ENCODE assay signal across 8 mouse cellular contexts in the genomic region with DNA sequence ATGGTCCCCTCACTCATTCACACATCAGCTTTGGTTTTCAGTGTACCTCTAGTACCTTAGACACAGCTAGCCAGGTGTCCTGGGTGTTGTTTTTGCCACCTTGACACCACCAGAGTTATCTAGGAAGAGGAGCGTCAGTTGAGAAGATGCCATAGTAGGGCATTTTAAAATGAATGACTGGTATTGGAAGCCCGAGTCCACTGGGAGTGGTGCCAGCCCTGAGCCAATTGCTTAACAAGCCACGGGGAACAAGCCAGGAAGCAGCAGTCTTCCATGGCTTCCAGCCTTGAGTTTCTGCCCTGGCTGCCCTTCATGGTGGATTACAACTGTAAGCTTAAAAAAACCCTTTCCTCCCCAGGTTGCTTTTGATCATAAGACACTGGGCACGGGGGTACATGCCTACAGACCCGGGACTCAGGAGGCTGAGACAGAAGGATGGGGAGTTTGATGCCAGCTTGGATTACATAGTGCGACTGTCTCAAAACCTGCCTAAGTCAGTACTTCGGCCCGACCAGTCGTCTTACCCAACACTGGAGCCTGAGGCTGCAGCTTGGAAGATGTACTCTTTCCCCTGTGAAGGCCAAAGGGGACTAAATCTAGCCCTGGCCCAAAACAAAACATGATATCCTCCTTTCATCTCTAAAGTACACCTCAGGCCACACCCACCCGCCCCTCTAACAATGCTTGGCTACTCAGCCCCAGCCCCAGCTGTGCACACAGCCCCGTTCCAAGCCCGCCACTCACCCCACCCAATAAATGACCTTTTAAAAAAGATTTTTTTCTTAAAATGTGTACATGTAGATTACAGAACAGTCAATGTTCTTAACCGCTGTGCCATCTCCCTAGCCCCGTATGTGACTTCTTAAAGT. TPM values are rescaled to one million over a fixed set of nuclear protein-coding genes. Genes with fewer than 3 reads are reported as not detected.
DNase-seq lines count a peak whose midpoint lies in the region; ATAC-seq and TF ChIP-seq lines count a peak whose summit lies in the region.

No protein-coding gene starts in this region.

- H3K4me3 ChIP-seq in forebrain, postnatal 0 days (ENCODE audit: low read depth, low read length), result no peak overlapping the region
- no peak overlapping the region for H3K4me3 ChIP-seq in forebrain, embryonic 11.5 days (ENCODE audit: low read depth, low read length)
- no peak overlapping the region for H3K4me3 ChIP-seq in liver, embryonic 11.5 days (ENCODE audit: low read depth, low read length)
- no peak overlapping the region; the same call in 1 of the 2 replicates for H3K4me3 ChIP-seq in stomach, embryonic 15.5 days (replicated peaks)

- WGBS in forebrain, postnatal 0 days, result 55% methylated on average over 14 of the region's 14 CpGs
- whole genome bisulfite sequencing in forebrain, embryonic 11.5 days, result 67% methylated on average over 14 of the region's 14 CpGs
- 68% methylated on average over 14 of the region's 14 CpGs for WGBS in liver, embryonic 11.5 days
- 59% methylated on average over 14 of the region's 14 CpGs for WGBS in stomach, embryonic 15.5 days

- TF ChIP-seq CTCF in forebrain, postnatal 0 days (IDR thresholded peaks at IDR 0.05; ENCODE audit: low read depth), result no peak

- DNase-seq in forebrain, postnatal 0 days, result peak; percentile 45
- no peak for DNase-seq in forebrain, embryonic 11.5 days (ENCODE audit: low spot score)
- DNase-seq in liver, embryonic 11.5 days (ENCODE audit: low spot score), result peak; percentile 28
- no peak for DNase-seq in liver
- DNase-seq in adrenal gland, postnatal 36 days, result peak; percentile 84 to 91
- peak; percentile 77 to 82 for DNase-seq in kidney, postnatal 25 days
- DNase-seq in neural tube, embryonic 10.5 days (ENCODE audit: extremely low spot score, low spot score), result no peak

- no peak overlapping the region for H3K9ac ChIP-seq in forebrain, postnatal 0 days
- no peak overlapping the region for H3K9ac ChIP-seq in forebrain, embryonic 11.5 days (ENCODE audit: low read length)
- no peak overlapping the region for H3K9ac ChIP-seq in liver, embryonic 11.5 days (ENCODE audit: low read depth, low read length)
- no peak overlapping the region for H3K9ac ChIP-seq in stomach, embryonic 15.5 days

- no peaks in the 10 kb centered on the region for H3K9me3 ChIP-seq in forebrain, postnatal 0 days (ENCODE audit: low read length)
- H3K9me3 ChIP-seq in forebrain, embryonic 11.5 days (ENCODE audit: control insufficient read depth, low read length), result no peaks in the 10 kb centered on the region
- H3K9me3 ChIP-seq in liver, embryonic 11.5 days (ENCODE audit: control insufficient read depth, low read length), result no peaks in the 10 kb centered on the region
- no peaks in the 10 kb centered on the region for H3K9me3 ChIP-seq in stomach, embryonic 15.5 days

- H3K27me3 ChIP-seq in forebrain, postnatal 0 days (ENCODE audit: insufficient read depth, low read length), result no peaks in the 10 kb centered on the region
- no peaks in the 10 kb centered on the region for H3K27me3 ChIP-seq in forebrain, embryonic 11.5 days (ENCODE audit: control insufficient read depth, insufficient read depth, low read length)
- no peaks in the 10 kb centered on the region; the same call in 1 of the 2 replicates for H3K27me3 ChIP-seq in liver, embryonic 11.5 days (replicated peaks; ENCODE audit: control insufficient read depth, insufficient read depth, low read length)
- H3K27me3 ChIP-seq in stomach, embryonic 15.5 days (replicated peaks), result no peaks in the 10 kb centered on the region

- peaks cover 4% of the 10 kb centered on the region; the same call in 1 of the 2 replicates for H3K4me1 ChIP-seq in forebrain, postnatal 0 days (ENCODE audit: insufficient read depth)
- peaks cover 3% of the 10 kb centered on the region for H3K4me1 ChIP-seq in forebrain, embryonic 11.5 days (replicated peaks; ENCODE audit: control insufficient read depth, insufficient read depth, low read length)
- H3K4me1 ChIP-seq in liver, embryonic 11.5 days (replicated peaks; ENCODE audit: control insufficient read depth, insufficient read depth, low read length), result peaks cover 7% of the 10 kb centered on the region; the same call in 1 of the 2 replicates
- 0 out of 2 replicates have a peak, but pooled peaks cover 9% of the 10 kb centered on the region for H3K4me1 ChIP-seq in stomach, embryonic 15.5 days

- H3K36me3 ChIP-seq in forebrain, postnatal 0 days (ENCODE audit: insufficient read depth), result 0 out of 2 replicates have a peak, but pooled peaks cover 4% of the 10 kb centered on the region
- H3K36me3 ChIP-seq in forebrain, embryonic 11.5 days (ENCODE audit: control insufficient read depth, insufficient read depth, low read length), result no peaks in the 10 kb centered on the region
- H3K36me3 ChIP-seq in liver, embryonic 11.5 days (ENCODE audit: control insufficient read depth, insufficient read depth, low read length), result no peaks in the 10 kb centered on the region
- H3K36me3 ChIP-seq in stomach, embryonic 15.5 days, result no peaks in the 10 kb centered on the region

- ATAC-seq in forebrain, postnatal 0 days, result peak; percentile 6; the same call in 1 of the 2 replicates
- ATAC-seq in forebrain, embryonic 11.5 days (replicated peaks; ENCODE audit: low FRiP score), result no peak
- ATAC-seq in liver, embryonic 11.5 days (replicated peaks; ENCODE audit: low FRiP score), result no peak
- peak; percentile 9; the same call in 1 of the 2 replicates for ATAC-seq in stomach, embryonic 15.5 days (ENCODE audit: insufficient read depth, low FRiP score, low read depth)

- no peak overlapping the region for H3K27ac ChIP-seq in forebrain, postnatal 0 days (ENCODE audit: low read depth, low read length)
- H3K27ac ChIP-seq in forebrain, embryonic 11.5 days (ENCODE audit: low read depth, low read length), result no peak overlapping the region
- no peak overlapping the region for H3K27ac ChIP-seq in liver, embryonic 11.5 days (ENCODE audit: low read depth, low read length)
- H3K27ac ChIP-seq in stomach, embryonic 15.5 days, result 0 out of 2 replicates have a peak overlapping the region, but pooled peaks have one; percentile 16

- H3K4me2 ChIP-seq in forebrain, postnatal 0 days (ENCODE audit: low read depth), result no peak overlapping the region
- H3K4me2 ChIP-seq in forebrain, embryonic 11.5 days (ENCODE audit: low read depth, low read length, severe bottlenecking), result no peak overlapping the region
- no peak overlapping the region for H3K4me2 ChIP-seq in liver, embryonic 11.5 days
- H3K4me2 ChIP-seq in stomach, embryonic 15.5 days, result no peak overlapping the region

RNA-seq across cellular contexts. Expression of a gene that starts 5.5 kb away (rescaled TPM):
- total RNA-seq in forebrain, postnatal 0 days (2014; rRNA removed), result 47.7 and 59.2 TPM in 2 replicates
- polyA plus RNA-seq in forebrain, postnatal 0 days (2015; fragmentation: Nextera tagmentation; extraction: Ambion mirVana), result 125 and 141 TPM in 2 replicates
- 105 and 109 TPM in 2 replicates for polyA plus RNA-seq in forebrain, embryonic 11.5 days (2014; fragmentation: Nextera tagmentation; extraction: Ambion mirVana)
- polyA plus RNA-seq in liver, embryonic 11.5 days (2014; fragmentation: Nextera tagmentation; extraction: Ambion mirVana), result 151 and 178 TPM in 2 replicates
- total RNA-seq in adrenal gland, postnatal 36 days (2021), result 100 to 1,000 TPM; 132 to 158 TPM
- 154 and 179 TPM in 2 replicates for polyA plus RNA-seq in stomach, embryonic 15.5 days (2015; fragmentation: Nextera tagmentation; extraction: Ambion mirVana)

RNA-seq across cellular contexts. Expression of a gene that starts 5.7 kb away (rescaled TPM):
- total RNA-seq in forebrain, postnatal 0 days (2014; rRNA removed), result 21.1 and 28.9 TPM in 2 replicates
- polyA plus RNA-seq in forebrain, postnatal 0 days (2015; fragmentation: Nextera tagmentation; extraction: Ambion mirVana), result 17.0 and 24.2 TPM in 2 replicates
- polyA plus RNA-seq in forebrain, embryonic 11.5 days (2014; fragmentation: Nextera tagmentation; extraction: Ambion mirVana), result 43.7 and 44.4 TPM in 2 replicates
- 19.7 and 19.9 TPM in 2 replicates for polyA plus RNA-seq in liver, embryonic 11.5 days (2014; fragmentation: Nextera tagmentation; extraction: Ambion mirVana)
- 10 to 100 TPM; 49.0 to 50.9 TPM for total RNA-seq in adrenal gland, postnatal 36 days (2021)
- polyA plus RNA-seq in stomach, embryonic 15.5 days (2015; fragmentation: Nextera tagmentation; extraction: Ambion mirVana), result 24.9 and 25.3 TPM in 2 replicates

RNA-seq across cellular contexts. Expression of a gene that starts 8.3 kb away (rescaled TPM):
- total RNA-seq in forebrain, postnatal 0 days (2014; rRNA removed), result 2.0 and 2.4 TPM in 2 replicates
- polyA plus RNA-seq in forebrain, postnatal 0 days (2015; fragmentation: Nextera tagmentation; extraction: Ambion mirVana), result 6.8 and 7.7 TPM in 2 replicates
- 15.6 and 18.5 TPM in 2 replicates for polyA plus RNA-seq in forebrain, embryonic 11.5 days (2014; fragmentation: Nextera tagmentation; extraction: Ambion mirVana)
- polyA plus RNA-seq in liver, embryonic 11.5 days (2014; fragmentation: Nextera tagmentation; extraction: Ambion mirVana), result 20.4 and 26.2 TPM in 2 replicates
- total RNA-seq in adrenal gland, postnatal 36 days (2021), result 10 to 100 TPM; 13.4 to 17.8 TPM
- 26.7 and 29.4 TPM in 2 replicates for polyA plus RNA-seq in stomach, embryonic 15.5 days (2015; fragmentation: Nextera tagmentation; extraction: Ambion mirVana)

RNA-seq across cellular contexts. Expression of a gene that starts 20.6 kb away (rescaled TPM):
- 356 and 381 TPM in 2 replicates for total RNA-seq in forebrain, postnatal 0 days (2014; rRNA removed)
- 55.3 and 74.7 TPM in 2 replicates for polyA plus RNA-seq in forebrain, postnatal 0 days (2015; fragmentation: Nextera tagmentation; extraction: Ambion mirVana)
- 53.0 and 61.4 TPM in 2 replicates for polyA plus RNA-seq in forebrain, embryonic 11.5 days (2014; fragmentation: Nextera tagmentation; extraction: Ambion mirVana)
- 13.8 and 17.1 TPM in 2 replicates for polyA plus RNA-seq in liver, embryonic 11.5 days (2014; fragmentation: Nextera tagmentation; extraction: Ambion mirVana)
- total RNA-seq in adrenal gland, postnatal 36 days (2021), result 100 to 1,000 TPM in 1 of 2 experiments, 10 to 100 TPM in 1; 78.6 to 119 TPM
- polyA plus RNA-seq in stomach, embryonic 15.5 days (2015; fragmentation: Nextera tagmentation; extraction: Ambion mirVana), result 53.4 and 54.0 TPM in 2 replicates

RNA-seq across cellular contexts. Expression of a gene that starts 23.7 kb away (rescaled TPM):
- 10.2 and 15.0 TPM in 2 replicates for total RNA-seq in forebrain, postnatal 0 days (2014; rRNA removed)
- polyA plus RNA-seq in forebrain, postnatal 0 days (2015; fragmentation: Nextera tagmentation; extraction: Ambion mirVana), result 18.1 and 30.2 TPM in 2 replicates
- polyA plus RNA-seq in forebrain, embryonic 11.5 days (2014; fragmentation: Nextera tagmentation; extraction: Ambion mirVana), result 40.9 and 41.0 TPM in 2 replicates
- polyA plus RNA-seq in liver, embryonic 11.5 days (2014; fragmentation: Nextera tagmentation; extraction: Ambion mirVana), result 15.4 and 17.4 TPM in 2 replicates
- 10 to 100 TPM; 31.8 to 48.0 TPM for total RNA-seq in adrenal gland, postnatal 36 days (2021)
- polyA plus RNA-seq in stomach, embryonic 15.5 days (2015; fragmentation: Nextera tagmentation; extraction: Ambion mirVana), result 25.4 and 26.5 TPM in 2 replicates

Comparison
In these comparisons a context has a peak if more than half of its experiments do, and no peak if none do; other contexts are left out.
1. ATAC-seq: peak in forebrain, postnatal 0 days (single experiment) and stomach, embryonic 15.5 days (single experiment); none in forebrain, embryonic 11.5 days (single experiment) and liver, embryonic 11.5 days (single experiment).
2. DNase-seq: peak in forebrain, postnatal 0 days (single experiment), liver, embryonic 11.5 days (single experiment), adrenal gland, postnatal 36 days (2 of 2) and kidney, postnatal 25 days (2 of 2); none in forebrain, embryonic 11.5 days (single experiment), liver (single experiment) and neural tube, embryonic 10.5 days (single experiment).